Mouse (Mus musculus) lung, adult 18-20 months (tissue): Measurements from ENCODE around the gene Pla2g4c.

Experiments used
- DNase-seq, 2 experiments: peaks; one replicate each; pipeline ENCODE4 v3.0.0; 2022; ENCODE audit warnings: mixed read lengths in 2 of 2

Gene Pla2g4c

DNA sequence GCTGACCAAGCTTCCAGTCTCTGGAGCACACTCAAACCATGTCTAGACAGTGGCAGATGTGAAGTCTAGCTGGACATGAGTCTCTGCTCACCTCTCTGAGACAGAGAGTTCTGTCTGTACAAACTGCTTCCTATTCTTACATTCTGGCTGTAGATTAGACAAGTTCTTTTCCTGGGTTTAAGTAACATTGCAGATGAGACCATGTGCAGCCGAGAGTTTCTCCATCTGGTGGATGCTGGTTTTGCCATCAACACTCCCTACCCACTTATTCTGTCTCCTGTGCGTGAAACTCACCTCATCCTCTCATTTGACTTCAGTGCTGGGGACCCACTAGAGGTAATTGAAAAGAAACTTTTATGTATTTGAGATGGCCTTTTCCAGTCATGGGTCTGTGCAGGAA lies 56.1 kb downstream of the Pla2g4c start:
- no peak for DNase-seq

GRCm38 (mm10) chr7:13397832-13398231 lies 73.4 kb downstream of the Pla2g4c start, which contains the start of gene Cabp5:
TSS of gene Cabp5 (plus strand) at chr7:13398132.
- no peak for DNase-seq
